Mouse (Mus musculus) cortical plate, adult 2 months (tissue): ENCODE measurements around the gene Itpr2. TPM values are rescaled to one million over a fixed set of nuclear protein-coding genes. Genes with fewer than 3 reads are reported as not detected.

ENCODE experiments used
- H3K27ac ChIP-seq: fragments of 200-500 bp; 2 replicates; pipeline ENCODE4 v1.5.1; 2012; ENCODE audit warnings: low read length, control low read depth, inconsistent platforms; ENCODE audit not compliant: insufficient read depth
- H3K4me1 ChIP-seq: fragments of 200-500 bp; 2 replicates; pipeline ENCODE4 v1.6.1; 2011; ENCODE audit warnings: low read length; ENCODE audit not compliant: control insufficient read depth, insufficient read depth
- H3K4me3 ChIP-seq: fragments of 200-500 bp; 2 replicates; pipeline ENCODE4 v1.5.1; 2011; ENCODE audit warnings: mild to moderate bottlenecking, low read length, control low read depth; ENCODE audit not compliant: insufficient read depth
- CTCF ChIP-seq: fragments of 200-500 bp; IDR thresholded peaks from 2 replicates; pipeline ENCODE4 v1.5.1; 2011; ENCODE audit warnings: mild to moderate bottlenecking, control low read depth, low read length; ENCODE audit not compliant: insufficient read depth; ENCODE audit errors: extremely low read depth
- POLR2A ChIP-seq: fragments of 200-500 bp; IDR thresholded peaks from 2 replicates; pipeline ENCODE4 v1.6.1; 2011; ENCODE audit warnings: mild to moderate bottlenecking, low read length, control low read depth; ENCODE audit not compliant: insufficient read depth; ENCODE audit errors: extremely low read depth
- polyA plus RNA-seq: library from polyadenylated mRNA; depleted of rRNA; stranded (reverse); fragments of >200 nt; gene quantifications from 2 replicates; pipeline ENCODE4 v1.2.3, GENCODE M21; 2012

The Itpr2 gene
- polyA plus RNA-seq, 1 experiment, result 8.5 TPM

DNA sequence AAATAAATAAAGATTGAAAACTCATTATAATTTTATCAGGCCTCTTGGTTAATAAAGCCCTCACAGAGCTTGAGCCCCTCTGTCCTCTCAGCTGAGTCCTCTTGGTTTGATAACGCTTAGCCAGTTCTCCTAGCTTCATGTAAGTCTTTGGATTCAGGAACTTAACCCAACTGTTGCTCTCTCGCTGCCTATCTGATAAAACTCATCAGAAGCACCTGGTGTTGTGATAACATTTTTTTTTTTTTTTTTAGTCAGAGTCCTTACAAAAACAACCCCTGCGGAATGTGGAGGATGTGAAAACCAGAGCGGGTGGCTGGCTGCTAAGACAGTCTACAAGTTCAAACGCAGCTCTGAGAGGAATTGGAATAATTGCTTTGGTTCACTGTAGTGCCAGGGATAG lies 45.3 kb downstream of the Itpr2 start:
- Histone ChIP-seq H3K4me3 (no peak overlapping the region), H3K4me1 (no peaks in the 10 kb centered on the region), H3K27ac (no peak overlapping the region)
- TF ChIP-seq POLR2A (no peak), CTCF (no peak)

DNA sequence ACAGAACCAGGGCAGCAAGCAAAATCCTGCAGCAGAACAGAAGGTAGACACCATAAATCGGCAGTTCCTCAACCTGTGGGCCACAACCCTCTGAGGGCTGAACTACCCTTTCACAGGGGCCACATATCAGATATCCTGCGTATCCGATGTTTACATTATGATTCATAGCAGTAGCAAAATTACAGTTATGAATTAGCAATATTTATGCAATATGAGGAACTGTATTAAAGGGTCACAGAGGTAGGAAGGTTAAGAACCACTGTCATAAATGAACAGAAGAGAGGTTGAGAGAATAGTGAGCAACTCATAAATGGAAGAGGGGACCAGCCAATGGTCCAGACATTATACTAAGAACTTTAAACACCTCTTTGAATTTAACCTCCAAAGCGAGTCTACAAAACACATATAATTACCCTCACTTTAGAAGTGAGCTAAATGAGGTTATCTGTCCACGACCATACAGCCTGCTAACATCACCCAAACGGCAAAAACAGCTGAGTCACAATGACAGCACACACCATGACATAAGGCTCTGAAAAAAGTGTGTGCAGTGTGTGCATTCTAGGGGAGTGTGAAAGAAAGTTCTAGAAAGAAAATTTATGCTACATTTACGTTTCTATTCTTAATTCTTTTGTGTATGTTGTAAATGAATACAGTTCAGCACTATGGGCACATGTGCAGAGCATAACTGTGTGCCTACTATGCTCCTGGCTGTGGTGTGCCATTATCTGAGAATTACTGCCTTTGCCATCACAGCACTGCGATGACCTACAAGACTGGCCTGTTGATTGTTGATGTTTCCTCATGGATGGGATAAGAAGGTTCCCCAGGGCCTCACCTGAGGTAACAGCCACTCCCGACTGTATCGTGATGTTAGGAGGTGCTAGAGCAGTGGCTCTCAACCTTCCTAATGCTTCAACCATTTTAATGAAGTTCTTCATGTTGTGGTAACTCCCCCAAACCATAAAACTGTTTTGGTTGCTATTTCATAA lies 47.2 kb downstream of the Itpr2 start:
- H3K4me1 ChIP-seq, result no peaks in the 10 kb centered on the region
- TF ChIP-seq POLR2A (no peak), CTCF (no peak)

DNA sequence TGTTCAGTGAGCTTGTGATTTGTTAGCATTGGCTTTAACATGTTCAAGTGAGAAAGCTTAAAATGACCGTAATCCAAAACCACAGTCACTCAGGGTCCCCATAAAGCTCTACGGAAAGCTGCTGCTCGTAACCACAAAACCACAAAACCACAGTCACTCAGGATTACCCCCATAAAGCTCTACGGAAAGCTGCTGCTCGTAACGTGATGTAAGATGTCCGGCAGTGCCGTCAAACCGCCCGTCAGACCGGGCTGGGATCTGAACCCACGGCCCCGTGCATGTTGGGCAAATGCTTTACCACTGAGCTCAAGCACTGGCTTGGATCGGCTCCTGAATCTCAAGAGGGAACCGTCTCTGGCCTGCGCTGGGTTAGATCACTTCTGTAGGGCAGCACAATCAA lies 49.5 kb downstream of the Itpr2 start:
- no peaks in the 10 kb centered on the region for H3K4me1 ChIP-seq
- no peak overlapping the region for H3K4me3 ChIP-seq
- H3K27ac ChIP-seq, result no peak overlapping the region
- TF ChIP-seq CTCF (no peak), POLR2A (no peak)

More for the DNA sequence above, 47.2 kb downstream of the Itpr2 start:
- Histone ChIP-seq H3K4me3 (no peak overlapping the region), H3K27ac (no peak overlapping the region)

DNA sequence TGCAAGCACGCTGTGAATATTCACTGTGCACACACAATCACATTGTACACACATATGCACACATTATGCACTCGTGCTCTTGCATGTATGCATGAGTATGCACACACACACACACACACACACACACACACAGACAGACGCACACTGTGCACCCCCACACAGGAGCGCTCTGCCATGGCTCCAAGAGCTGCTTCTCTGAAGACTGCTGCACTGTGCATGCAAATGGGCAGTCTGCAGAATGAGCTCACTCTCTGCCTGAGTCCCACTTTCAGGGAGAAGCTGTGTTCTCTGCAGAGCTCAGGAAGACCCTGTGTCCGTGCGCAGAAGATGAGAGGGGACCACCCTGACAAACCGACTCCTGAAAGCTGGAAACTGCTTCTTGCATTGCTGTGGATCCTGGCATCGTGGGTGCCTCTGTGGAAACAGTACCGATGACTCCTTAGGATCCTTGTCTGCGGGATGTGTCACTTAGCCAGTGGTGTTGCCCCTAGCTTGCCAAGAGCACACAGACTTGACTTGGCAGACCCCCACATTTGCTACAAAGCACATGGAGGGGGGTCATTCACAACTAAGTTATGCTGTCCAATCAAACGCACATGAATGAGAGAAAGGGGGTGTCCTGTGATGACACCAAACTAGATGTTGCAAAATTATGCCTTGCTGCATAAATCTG lies 55.9 kb downstream of the Itpr2 start:
- Histone ChIP-seq H3K4me3 (no peak overlapping the region), H3K27ac (no peak overlapping the region), H3K4me1 (peaks cover 4% of the 10 kb centered on the region; the same call in 1 of the 2 replicates)
- no peak for TF ChIP-seq POLR2A
- TF ChIP-seq CTCF, result no peak

DNA sequence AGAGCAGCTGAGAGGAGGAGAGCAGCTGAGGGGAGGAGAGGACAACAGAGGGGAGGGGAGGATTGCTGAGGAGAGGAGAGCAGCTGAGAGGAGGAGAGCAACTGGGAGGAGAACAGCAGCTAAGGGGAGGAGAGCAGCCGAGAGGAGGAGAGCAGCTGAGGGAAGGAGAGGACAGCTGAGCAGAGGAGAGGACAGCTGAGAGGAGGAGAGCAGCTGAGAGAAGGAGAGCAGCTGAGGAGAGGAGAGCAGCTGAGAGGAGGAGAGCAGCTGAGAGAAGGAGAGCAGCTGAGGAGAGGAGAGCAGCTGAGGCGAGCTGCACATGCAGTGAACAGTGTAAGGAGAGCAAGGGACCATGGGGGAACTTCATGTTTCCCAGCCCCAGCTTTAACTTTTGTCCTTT lies 62.2 kb downstream of the Itpr2 start:
- no peak overlapping the region for H3K27ac ChIP-seq
- TF ChIP-seq CTCF (no peak), POLR2A (no peak)
- H3K4me1 ChIP-seq, result no peaks in the 10 kb centered on the region
- H3K4me3 ChIP-seq, result no peak overlapping the region

DNA sequence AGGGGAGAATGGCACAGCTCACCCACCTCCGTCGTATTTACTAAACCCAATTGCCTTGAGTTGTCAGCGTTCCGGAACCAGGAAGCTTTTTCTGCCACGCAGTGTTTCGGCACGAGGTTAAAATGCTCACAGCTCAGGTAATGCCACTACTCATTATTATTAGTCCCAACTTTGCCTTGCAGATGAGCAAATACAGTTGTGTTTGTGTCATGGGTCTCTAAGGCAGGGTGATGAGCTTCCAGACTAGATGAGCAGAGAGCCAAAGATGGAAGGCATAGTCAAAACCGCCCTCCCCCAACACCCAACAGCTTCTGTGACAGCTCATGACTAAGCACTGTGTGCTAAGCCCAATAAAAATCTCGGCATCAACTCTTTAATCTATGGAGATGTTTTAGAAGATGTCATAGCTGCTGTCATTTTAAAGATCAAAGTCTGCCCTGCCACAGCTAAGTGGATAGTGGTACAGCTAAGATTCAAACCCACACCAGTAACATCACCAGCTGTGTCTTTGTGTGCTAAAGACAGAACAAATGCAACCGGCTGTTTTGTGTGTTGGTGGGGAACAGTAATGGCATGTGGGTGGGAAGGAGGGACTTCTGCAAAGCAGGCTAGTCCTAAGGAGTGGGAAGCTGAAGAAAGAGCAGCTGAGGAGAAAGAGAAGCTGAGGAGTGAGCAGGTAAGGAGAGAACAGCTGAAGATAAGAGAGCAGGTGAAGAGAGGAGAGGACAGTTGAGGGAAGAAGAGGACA lies 62.8 kb downstream of the Itpr2 start:
- no peak overlapping the region for H3K4me3 ChIP-seq
- no peaks in the 10 kb centered on the region for H3K4me1 ChIP-seq
- no peak overlapping the region for H3K27ac ChIP-seq
- TF ChIP-seq POLR2A (no peak), CTCF (no peak)

DNA sequence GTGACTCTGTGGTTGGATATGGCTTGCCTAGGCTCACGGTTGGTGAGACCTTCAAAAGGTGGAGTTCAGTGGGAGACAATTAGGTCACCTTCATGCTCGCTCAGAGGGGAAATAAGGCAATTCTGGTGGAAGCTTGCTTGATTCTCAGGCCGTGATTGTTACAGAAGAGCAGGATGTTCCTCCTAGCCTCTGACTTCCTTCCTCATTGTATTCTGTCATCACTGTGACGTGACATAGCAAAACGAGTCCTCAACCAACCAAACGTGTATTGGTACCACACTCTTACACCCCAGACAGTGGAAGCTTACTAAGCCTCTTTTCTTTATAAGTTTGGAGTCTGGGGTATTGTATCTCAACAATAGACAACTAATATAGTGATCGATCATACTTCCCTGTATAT lies 64.0 kb downstream of the Itpr2 start:
- no peak overlapping the region for H3K4me3 ChIP-seq

DNA sequence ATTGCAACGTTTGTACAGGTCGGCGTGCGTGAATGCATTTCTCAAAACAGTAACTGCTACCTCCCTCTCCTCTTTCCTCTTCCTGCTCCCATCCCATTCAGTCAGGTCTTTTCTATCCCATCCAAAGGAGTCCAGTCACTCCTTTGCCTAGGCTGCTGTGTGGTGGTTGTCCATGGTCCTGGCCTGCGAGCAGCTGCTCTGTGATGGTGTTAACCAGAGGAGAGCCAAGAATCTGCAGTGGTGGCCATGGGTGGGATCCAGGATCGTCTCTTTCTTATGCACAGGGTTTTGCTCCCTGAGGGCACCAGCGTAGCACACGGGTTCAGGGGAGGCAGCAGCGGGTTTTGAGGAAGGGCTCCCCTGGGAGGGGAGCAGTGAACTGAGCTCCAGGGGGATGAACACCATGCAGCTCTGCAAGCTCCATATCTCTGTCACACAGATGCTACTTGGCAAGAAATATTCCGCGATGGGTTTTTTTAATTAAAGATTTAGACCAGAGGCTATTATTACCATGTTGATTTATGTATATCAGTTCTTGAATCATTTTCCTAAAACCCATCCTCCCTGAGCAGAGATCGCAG lies 65.0 kb downstream of the Itpr2 start:
- TF ChIP-seq CTCF, result no peak
- TF ChIP-seq POLR2A, result no peak
- H3K4me3 ChIP-seq, result no peak overlapping the region
- no peak overlapping the region for H3K27ac ChIP-seq
- H3K4me1 ChIP-seq, result no peaks in the 10 kb centered on the region

More for the DNA sequence above, 64.0 kb downstream of the Itpr2 start:
- Histone ChIP-seq H3K4me1 (no peaks in the 10 kb centered on the region), H3K27ac (no peak overlapping the region)
- TF ChIP-seq CTCF, result no peak
- TF ChIP-seq POLR2A, result no peak

DNA sequence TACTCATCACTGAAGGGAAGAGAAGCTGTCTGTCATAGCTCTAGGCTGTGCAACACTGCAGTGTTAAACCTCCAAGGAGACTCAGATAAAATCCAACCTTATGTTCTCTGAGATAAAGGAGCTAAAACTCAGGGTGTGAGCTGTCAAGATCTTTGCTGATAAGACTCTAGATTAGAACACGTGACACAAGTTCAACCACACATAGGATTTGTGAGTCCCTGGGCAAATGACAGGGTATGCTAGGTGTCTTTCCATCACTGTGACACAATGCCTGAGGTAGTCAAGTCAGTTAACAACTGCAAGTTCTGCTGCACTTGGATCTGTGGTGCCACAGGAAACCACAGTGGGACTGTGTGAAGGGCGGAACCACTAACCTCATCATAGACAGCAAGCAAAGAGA lies 67.8 kb downstream of the Itpr2 start:
- H3K4me3 ChIP-seq, result no peak overlapping the region
- no peaks in the 10 kb centered on the region for H3K4me1 ChIP-seq
- H3K27ac ChIP-seq, result no peak overlapping the region
- no peak for TF ChIP-seq POLR2A
- no peak for TF ChIP-seq CTCF
